16 mouse cellular contexts compared by ENCODE assay signal in genomic region chr6:65759174-65759573, GRCm38 (mm10). TPM values are rescaled to one million over a fixed set of nuclear protein-coding genes. Genes with fewer than 3 reads are reported as not detected.
"Had no signal": no experiment of that assay in that cellular context is flagged by ENCODE, and none has a peak within 500 bp of the region (broad histone marks: within the 10 kb centered on the region; RNA-seq: fewer than 3 reads in every experiment).

No protein-coding gene starts in this region.

- H3K4me3 ChIP-seq: neural tube, embryonic 15.5 days; stomach, embryonic 15.5 days had no signal

- H3K4me1 ChIP-seq: neural tube, embryonic 15.5 days; stomach, embryonic 15.5 days had no signal

- H3K27me3 ChIP-seq: neural tube, embryonic 15.5 days; stomach, embryonic 15.5 days had no signal

- H3K27ac ChIP-seq: neural tube, embryonic 15.5 days; stomach, embryonic 15.5 days; stomach, postnatal 0 days had no signal

- H3K4me2 ChIP-seq: neural tube, embryonic 15.5 days; stomach, embryonic 15.5 days had no signal

- DNase-seq: retina, postnatal 1 day; right cerebral cortex, adult 18-20 months; right cerebral cortex, postnatal 14 days; right cerebral cortex, postnatal 25 days; right cerebral cortex, postnatal 4 days; spleen, adult 18-20 months; thymus, adult 18-20 months; thymus, adult 2 months; thymus, postnatal 14 days; thymus, postnatal 25 days; thymus, postnatal 36 days; thymus, postnatal 4 days had no signal

- H3K9ac ChIP-seq: neural tube, embryonic 15.5 days; stomach, embryonic 15.5 days had no signal

- H3K9me3 ChIP-seq: neural tube, embryonic 15.5 days; stomach, embryonic 15.5 days had no signal

- H3K36me3 ChIP-seq: neural tube, embryonic 15.5 days; stomach, embryonic 15.5 days had no signal

RNA-seq across cellular contexts. Expression of gene Prdm5, which starts 19.6 kb away (rescaled TPM):
- total RNA-seq: neutrophil, adult 5-6 weeks had no signal
